Mouse (Mus musculus): ENCODE results near the gene Dot1l.

DNA sequence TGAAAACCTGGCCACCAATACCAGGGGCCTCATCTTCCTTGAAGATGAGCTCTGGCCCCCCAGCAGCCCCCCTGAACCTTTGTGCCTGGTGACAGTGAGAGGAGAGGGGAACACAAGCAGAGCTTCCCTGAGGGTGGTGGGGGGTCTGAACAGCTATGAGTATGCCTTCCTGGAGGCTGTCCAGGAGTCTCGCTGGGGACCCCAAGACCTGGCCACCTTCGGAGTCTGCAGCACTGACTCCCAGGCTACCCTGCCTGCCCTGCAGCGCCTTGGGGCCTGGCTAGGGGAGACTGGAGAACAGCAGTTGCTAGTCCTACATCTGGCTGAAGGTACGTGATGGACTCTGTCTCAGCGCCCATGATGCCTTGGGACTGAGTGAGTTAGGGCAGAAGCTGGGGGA is 50.3 kb downstream of the Dot1l start:
- TF ChIP-seq CTCF (IDR thresholded peaks at IDR 0.05; ENCODE audit: low read depth) = no peak
- TF ChIP-seq EP300 (IDR thresholded peaks at IDR 0.05; ENCODE audit: low read depth) = no peak

Data from liver, postnatal 0 days (tissue).